Mouse (Mus musculus) lung, embryonic 15.5 days (tissue): ENCODE measurements around the gene Fmo6. TPM values are rescaled to one million over a fixed set of nuclear protein-coding genes. Genes with fewer than 3 reads are reported as not detected.
A peak's percentile ranks its signal among the peaks of the same experiment; 100 is the strongest.

Experiments
- ATAC-seq: fragments of 200-750 bp; cut with Nextera tagmentation; 2 replicates; pipeline ENCODE4 v1.8.0; 2017; ENCODE audit warnings: moderate number of reproducible peaks, borderline replicate concordance; ENCODE audit not compliant: low FRiP score, low TSS enrichment; ENCODE audit errors: extremely low read depth
- H3K27ac ChIP-seq: fragments of 300-500 bp; sonication (generic); 2 replicates; pipeline ENCODE4 v1.5.1; 2015; ENCODE audit warnings: moderate library complexity, mild to moderate bottlenecking, inconsistent platforms
- H3K27me3 ChIP-seq: fragments of 300-500 bp; sonication (generic); 2 replicates; pipeline ENCODE4 v1.6.1; 2015; ENCODE audit warnings: inconsistent platforms
- H3K36me3 ChIP-seq: fragments of 300-500 bp; sonication (generic); 2 replicates; pipeline ENCODE4 v1.6.1; 2015; ENCODE audit warnings: inconsistent platforms
- H3K4me1 ChIP-seq: fragments of 300-500 bp; sonication (generic); 2 replicates; pipeline ENCODE4 v1.6.1; 2015; ENCODE audit warnings: inconsistent platforms
- H3K4me2 ChIP-seq: fragments of 300-500 bp; sonication (generic); 2 replicates; pipeline ENCODE4 v1.6.1; 2015; ENCODE audit warnings: inconsistent platforms, mild to moderate bottlenecking, moderate library complexity
- H3K4me3 ChIP-seq: fragments of 300-500 bp; sonication (generic); 2 replicates; pipeline ENCODE4 v1.5.1; 2015; ENCODE audit warnings: mild to moderate bottlenecking, inconsistent platforms
- H3K9ac ChIP-seq: fragments of 300-500 bp; sonication (generic); 2 replicates; pipeline ENCODE4 v1.6.1; 2015; ENCODE audit warnings: inconsistent platforms
- H3K9me3 ChIP-seq: fragments of 300-500 bp; sonication (generic); 2 replicates; pipeline ENCODE4 v1.6.1; 2016; ENCODE audit warnings: inconsistent platforms
- WGBS: fragments of 180-500 bp; shearing (Covaris S2); methylation state at CpG from one replicate; pipeline ENCODE4 v1.1.7; 2015; 5-methylcytosine and 5-hydroxymethylcytosine counted together
- polyA plus RNA-seq: library from polyadenylated mRNA; unstranded; fragments of >200 nt; fragmentation: Nextera tagmentation; extraction: Ambion mirVana; gene quantifications from 2 replicates; pipeline ENCODE4 v1.2.1, GENCODE M21; 2015

The Fmo6 gene
- not detected in 2 replicates for polyA plus RNA-seq

GRCm38 (mm10) chr1:162937415-162937814 is at the start of gene Fmo6:
Gene Fmo6 (minus strand): TSS chr1:162937515.
- Histone ChIP-seq H3K4me1 (no peaks in the 10 kb centered on the region), H3K36me3 (no peaks in the 10 kb centered on the region), H3K27me3 (no peaks in the 10 kb centered on the region), H3K9me3 (no peaks in the 10 kb centered on the region), H3K4me3 (no peak within 1 kb of the TSS), H3K9ac (no peak within 1 kb of the TSS), H3K27ac (peak within 1 kb of the TSS; percentile 43; the same call in 1 of the 2 replicates), H3K4me2 (no peak within 1 kb of the TSS)
- 86% methylated on average over 6 of the region's 6 CpGs for WGBS
- no peak for ATAC-seq

DNA sequence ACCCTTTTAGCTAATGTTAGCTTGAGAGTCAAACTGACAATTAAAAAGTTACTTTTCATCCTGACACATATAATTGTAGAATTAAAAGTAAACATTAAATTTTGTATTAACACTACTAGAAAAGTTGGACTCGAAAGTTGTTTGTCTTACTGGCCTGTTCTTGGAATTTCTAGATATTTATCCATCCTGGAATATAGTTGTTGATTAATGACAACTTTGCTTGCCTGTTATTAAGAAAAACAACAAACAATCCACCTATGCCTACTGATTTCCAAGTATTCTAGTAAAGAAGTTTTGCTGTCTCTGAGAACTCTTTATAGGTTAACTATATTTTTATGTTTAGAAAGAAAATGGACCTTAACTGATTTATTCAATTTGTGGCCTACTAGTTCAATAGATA is 49.5 kb upstream of the Fmo6 start:
- WGBS, result 63% methylated on average over 1 of the region's 1 CpGs
- H3K27me3 ChIP-seq, result no peaks in the 10 kb centered on the region
- no peak overlapping the region for H3K4me2 ChIP-seq
- ATAC-seq, result no peak
- H3K4me1 ChIP-seq, result no peaks in the 10 kb centered on the region
- no peaks in the 10 kb centered on the region for H3K9me3 ChIP-seq
- no peak overlapping the region for H3K27ac ChIP-seq
- no peak overlapping the region for H3K9ac ChIP-seq
- H3K4me3 ChIP-seq, result no peak overlapping the region
- no peaks in the 10 kb centered on the region for H3K36me3 ChIP-seq

DNA sequence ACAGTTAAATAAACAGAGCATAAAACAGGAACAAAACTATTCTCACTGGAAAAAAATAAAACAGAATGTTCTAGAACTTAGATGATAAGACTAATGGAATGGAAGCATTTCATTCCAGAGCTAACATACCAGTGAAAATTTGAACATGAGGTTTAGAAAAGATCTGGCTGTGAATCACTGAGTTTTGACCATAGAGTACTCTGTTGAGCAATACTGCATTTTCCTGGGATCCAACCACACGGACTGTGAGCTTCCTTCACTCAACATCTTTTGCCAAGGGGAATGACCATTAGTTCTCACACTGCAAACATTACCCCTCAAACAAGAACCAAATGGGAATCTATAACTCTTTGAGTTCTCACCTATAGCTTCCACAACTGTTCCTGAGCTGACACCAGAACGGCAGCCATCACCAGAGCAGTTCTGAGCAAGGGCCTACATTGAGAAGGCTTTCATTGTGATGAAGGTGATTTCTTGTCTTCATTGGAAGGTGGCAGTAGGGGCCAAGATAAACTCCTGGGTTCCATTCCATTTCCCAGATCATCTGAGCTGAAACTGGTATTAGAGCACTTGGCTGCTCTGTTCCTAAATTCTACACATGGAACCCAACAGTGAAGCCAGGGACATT is 48.9 kb upstream of the Fmo6 start:
- 76% methylated on average over 2 of the region's 2 CpGs for WGBS
- Histone ChIP-seq H3K4me1 (no peaks in the 10 kb centered on the region), H3K36me3 (no peaks in the 10 kb centered on the region), H3K4me3 (no peak overlapping the region), H3K27me3 (no peaks in the 10 kb centered on the region), H3K9ac (no peak overlapping the region), H3K9me3 (no peaks in the 10 kb centered on the region), H3K27ac (no peak overlapping the region), H3K4me2 (no peak overlapping the region)
- ATAC-seq, result no peak

GRCm38 (mm10) chr1:162984428-162984827 is 47.1 kb upstream of the Fmo6 start, which contains the start of gene Fmo3:
Gene Fmo3 (minus strand): TSS chr1:162984528.
- Histone ChIP-seq H3K4me3 (no peak within 1 kb of the TSS), H3K27me3 (no peaks in the 10 kb centered on the region), H3K4me2 (no peak within 1 kb of the TSS), H3K36me3 (no peaks in the 10 kb centered on the region), H3K27ac (no peak within 1 kb of the TSS), H3K9ac (no peak within 1 kb of the TSS), H3K4me1 (no peaks in the 10 kb centered on the region), H3K9me3 (no peaks in the 10 kb centered on the region)
- no peak for ATAC-seq
- WGBS, result 57% methylated on average over 1 of the region's 1 CpGs

GRCm38 (mm10) chr1:162963556-162963955 is 26.2 kb upstream of the Fmo6 start:
- no peaks in the 10 kb centered on the region for H3K4me1 ChIP-seq
- H3K4me3 ChIP-seq, result no peak overlapping the region
- H3K9me3 ChIP-seq, result no peaks in the 10 kb centered on the region
- no peak overlapping the region for H3K4me2 ChIP-seq
- ATAC-seq, result no peak
- WGBS, result 61% methylated on average over 2 of the region's 2 CpGs
- H3K36me3 ChIP-seq, result no peaks in the 10 kb centered on the region
- H3K27me3 ChIP-seq, result no peaks in the 10 kb centered on the region
- H3K27ac ChIP-seq, result no peak overlapping the region
- no peak overlapping the region for H3K9ac ChIP-seq

GRCm38 (mm10) chr1:162957422-162957821 is 20.1 kb upstream of the Fmo6 start:
- no peaks in the 10 kb centered on the region for H3K9me3 ChIP-seq
- H3K4me1 ChIP-seq, result no peaks in the 10 kb centered on the region
- 82% methylated on average over 1 of the region's 1 CpGs for WGBS
- no peaks in the 10 kb centered on the region for H3K36me3 ChIP-seq
- H3K27me3 ChIP-seq, result no peaks in the 10 kb centered on the region
- no peak overlapping the region for H3K4me2 ChIP-seq
- no peak overlapping the region for H3K9ac ChIP-seq
- no peak overlapping the region for H3K4me3 ChIP-seq
- no peak for ATAC-seq
- no peak overlapping the region for H3K27ac ChIP-seq

GRCm38 (mm10) chr1:162953079-162953478 is 15.8 kb upstream of the Fmo6 start:
- Histone ChIP-seq H3K4me1 (no peaks in the 10 kb centered on the region), H3K4me2 (no peak overlapping the region), H3K36me3 (no peaks in the 10 kb centered on the region), H3K4me3 (no peak overlapping the region), H3K9ac (no peak overlapping the region), H3K27ac (no peak overlapping the region), H3K9me3 (no peaks in the 10 kb centered on the region), H3K27me3 (no peaks in the 10 kb centered on the region)
- 49% methylated on average over 2 of the region's 2 CpGs for WGBS
- ATAC-seq, result no peak

GRCm38 (mm10) chr1:162949763-162950162 is 12.4 kb upstream of the Fmo6 start:
- Histone ChIP-seq H3K4me3 (no peak overlapping the region), H3K9me3 (no peaks in the 10 kb centered on the region), H3K4me2 (no peak overlapping the region), H3K4me1 (no peaks in the 10 kb centered on the region), H3K27me3 (no peaks in the 10 kb centered on the region), H3K36me3 (no peaks in the 10 kb centered on the region), H3K27ac (no peak overlapping the region), H3K9ac (no peak overlapping the region)
- ATAC-seq, result no peak
- 73% methylated on average over 1 of the region's 1 CpGs for WGBS

GRCm38 (mm10) chr1:162947934-162948333 is 10.6 kb upstream of the Fmo6 start:
- no peak overlapping the region for H3K9ac ChIP-seq
- H3K27me3 ChIP-seq, result no peaks in the 10 kb centered on the region
- no peak overlapping the region for H3K4me2 ChIP-seq
- no peak overlapping the region for H3K4me3 ChIP-seq
- no peaks in the 10 kb centered on the region for H3K4me1 ChIP-seq
- ATAC-seq, result no peak
- no peaks in the 10 kb centered on the region for H3K36me3 ChIP-seq
- H3K27ac ChIP-seq, result no peak overlapping the region
- H3K9me3 ChIP-seq, result no peaks in the 10 kb centered on the region
- 86% methylated on average over 6 of the region's 6 CpGs for WGBS

- no peaks in the 10 kb centered on the region for H3K4me1 ChIP-seq
- H3K4me3 ChIP-seq, result no peak overlapping the region
- H3K9me3 ChIP-seq, result no peaks in the 10 kb centered on the region
- H3K27ac ChIP-seq, result no peak overlapping the region
- H3K27me3 ChIP-seq, result no peaks in the 10 kb centered on the region
- no peak overlapping the region for H3K9ac ChIP-seq
- ATAC-seq, result no peak
- no peak overlapping the region for H3K4me2 ChIP-seq
- no peaks in the 10 kb centered on the region for H3K36me3 ChIP-seq
- WGBS, result 75% methylated on average over 4 of the region's 4 CpGs
These were observed 9.7 kb upstream of the Fmo6 start for GRCm38 (mm10) chr1:162946837-162947558.

DNA sequence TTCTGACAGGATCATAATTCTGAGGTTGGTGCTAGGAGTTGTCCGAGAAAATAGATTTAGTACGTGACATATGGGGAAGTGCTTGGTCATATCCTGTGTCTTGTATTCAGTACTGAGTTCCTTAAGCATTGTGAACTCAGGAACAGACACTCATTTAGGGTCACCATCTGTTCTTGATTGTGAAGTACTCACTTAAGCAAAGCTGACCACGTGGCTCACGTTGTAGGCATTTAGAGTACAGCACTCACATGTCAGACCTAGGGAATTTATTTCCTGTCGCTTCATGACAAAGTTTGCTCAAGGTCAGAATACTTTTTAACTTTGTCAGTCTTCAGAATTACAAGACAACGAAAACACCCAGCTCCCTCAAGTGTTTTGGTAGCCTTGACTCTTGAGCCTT is 6.4 kb upstream of the Fmo6 start:
- 35% methylated on average over 6 of the region's 6 CpGs for WGBS
- Histone ChIP-seq H3K9me3 (no peaks in the 10 kb centered on the region), H3K4me3 (no peak overlapping the region), H3K4me1 (no peaks in the 10 kb centered on the region), H3K27me3 (no peaks in the 10 kb centered on the region), H3K27ac (no peak overlapping the region), H3K36me3 (no peaks in the 10 kb centered on the region), H3K4me2 (no peak overlapping the region), H3K9ac (no peak overlapping the region)
- ATAC-seq, result no peak

DNA sequence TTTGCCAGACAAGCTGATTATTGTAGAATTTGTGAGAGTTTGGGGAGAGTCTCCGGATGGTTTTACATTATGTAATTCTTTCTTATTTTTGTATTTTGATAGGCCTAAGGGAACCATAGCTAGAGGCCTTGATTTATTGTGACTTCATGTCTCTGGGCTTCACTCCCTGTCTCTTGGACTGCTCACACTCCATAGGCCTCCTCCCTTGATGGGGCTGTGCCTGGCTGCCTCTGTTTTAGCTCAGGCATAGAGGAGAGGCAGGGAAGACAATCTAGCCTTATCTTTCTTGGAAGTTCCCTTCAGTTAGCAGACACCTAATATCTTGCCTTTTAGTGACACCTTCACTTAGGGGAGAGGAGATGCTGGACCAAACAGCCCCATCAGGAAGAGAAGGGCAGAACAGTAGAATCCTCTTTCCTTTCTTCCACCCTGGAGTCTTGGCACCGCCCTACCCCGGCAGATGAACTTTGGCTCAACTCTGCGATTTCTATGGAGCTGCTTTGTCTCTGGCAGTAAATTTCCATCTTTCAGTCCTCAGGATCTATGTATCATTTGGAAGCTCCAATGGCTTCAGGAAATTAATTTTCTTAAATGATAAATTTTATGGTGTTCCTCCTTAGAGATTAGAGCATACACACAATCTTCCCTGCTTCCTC is 1.5 kb upstream of the Fmo6 start:
- Histone ChIP-seq H3K4me1 (no peaks in the 10 kb centered on the region), H3K36me3 (no peaks in the 10 kb centered on the region), H3K4me3 (no peak overlapping the region), H3K9ac (no peak overlapping the region), H3K9me3 (no peaks in the 10 kb centered on the region), H3K27me3 (no peaks in the 10 kb centered on the region), H3K4me2 (no peak overlapping the region), H3K27ac (peak overlapping the region; percentile 51; the same call in 1 of the 2 replicates)
- WGBS, result 56% methylated on average over 4 of the region's 4 CpGs
- ATAC-seq, result peak; percentile 89
